Mouse (Mus musculus) CD4-positive naive resting alpha-beta T cell, adult 57 days (primary cell): ENCODE data around the gene Dip2a. TPM values are rescaled to one million over a fixed set of nuclear protein-coding genes. Genes with fewer than 3 reads are reported as not detected.

Source experiments
- total RNA-seq: library from RNA; stranded (reverse); gene quantifications from one replicate; pipeline ENCODE4 v1.2.4, GENCODE M21; 2023

The Dip2a gene
- total RNA-seq: 7.5 TPM

DNA sequence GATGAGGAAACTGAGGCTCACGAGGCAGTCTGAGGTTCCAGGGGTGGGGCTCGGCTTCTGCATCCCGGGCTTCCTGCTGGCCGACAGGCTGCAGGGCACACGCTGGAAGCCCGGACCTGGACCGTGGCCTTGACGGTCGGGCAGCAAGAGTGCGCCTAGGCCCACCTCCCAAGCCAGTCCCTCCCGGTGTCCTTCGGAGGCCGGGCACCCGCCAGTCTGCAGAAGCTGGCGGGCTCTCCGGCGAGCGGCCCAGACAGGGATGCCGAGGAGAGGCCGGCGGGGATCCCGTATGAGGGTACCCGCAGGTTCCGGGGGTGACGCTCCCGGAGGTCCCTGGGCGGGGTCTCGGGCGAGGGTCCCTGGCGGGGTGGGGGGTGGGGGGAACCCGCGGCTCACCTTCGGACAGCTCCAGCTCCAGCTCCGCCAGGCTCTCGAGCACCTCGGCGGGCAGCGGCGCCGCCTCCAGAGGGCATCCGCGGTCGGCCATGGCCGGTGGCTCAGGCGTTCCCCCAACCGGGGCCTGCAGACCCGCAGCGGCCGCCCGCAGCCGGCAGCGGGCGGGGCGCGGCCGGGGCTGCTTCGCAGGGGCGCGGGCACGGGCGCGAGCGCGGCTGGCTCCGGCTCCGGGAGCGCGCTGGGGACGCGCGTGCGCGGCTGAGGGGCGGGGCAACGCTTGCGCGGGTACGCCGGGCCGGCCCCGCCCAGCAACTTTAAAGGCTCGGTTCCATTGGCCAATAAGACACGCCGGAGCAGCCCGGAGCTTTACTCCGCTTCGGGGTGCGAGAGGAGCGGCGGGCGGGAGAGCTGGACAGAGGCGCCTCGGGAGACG is at the start of gene Dip2a:
TSS of gene Dip2a (minus strand) at position 581 of the 829 bp plus-strand sequence.

GRCm38 (mm10) chr10:76253536-76253935 is 91.6 kb downstream of the Dip2a start, which contains the start of gene S100b:
S100b (plus strand) TSS chr10:76253853.

GRCm38 (mm10) chr10:76237341-76238225 is 107.5 kb downstream of the Dip2a start, which contains the start of gene Prmt2:
Prmt2 (minus strand) TSS chr10:76237865.

Other genes starting within 250 kb of the Dip2a start
- gene Slc5a4b, start 234.3 kb downstream of the Dip2a start, total RNA-seq: not detected
- not detected for gene Slc5a4a, start 197.8 kb downstream of the Dip2a start, total RNA-seq
- gene Prmt2, start 107.4 kb downstream of the Dip2a start, total RNA-seq: 12.8 TPM
- gene S100b, start 91.4 kb downstream of the Dip2a start, total RNA-seq: not detected
- gene AC141477.1, start 95.2 kb upstream of the Dip2a start, total RNA-seq: 28.9 TPM
- 69.9 TPM for gene Pcnt, start 97.5 kb upstream of the Dip2a start, total RNA-seq
- gene 2610028H24Rik, start 103.8 kb upstream of the Dip2a start, total RNA-seq: not detected
- 78.7 TPM for gene Mcm3ap, start 123.6 kb upstream of the Dip2a start, total RNA-seq
- gene Ybey, start 123.8 kb upstream of the Dip2a start, total RNA-seq: 2.6 TPM
- 33.6 TPM for gene Lss, start 186.3 kb upstream of the Dip2a start, total RNA-seq
- not detected for gene Spatc1l, start 217.0 kb upstream of the Dip2a start, total RNA-seq
- gene Ftcd, start 230.4 kb upstream of the Dip2a start, total RNA-seq: not detected